14 mouse cellular contexts compared by ENCODE assay signal in the genomic region with DNA sequence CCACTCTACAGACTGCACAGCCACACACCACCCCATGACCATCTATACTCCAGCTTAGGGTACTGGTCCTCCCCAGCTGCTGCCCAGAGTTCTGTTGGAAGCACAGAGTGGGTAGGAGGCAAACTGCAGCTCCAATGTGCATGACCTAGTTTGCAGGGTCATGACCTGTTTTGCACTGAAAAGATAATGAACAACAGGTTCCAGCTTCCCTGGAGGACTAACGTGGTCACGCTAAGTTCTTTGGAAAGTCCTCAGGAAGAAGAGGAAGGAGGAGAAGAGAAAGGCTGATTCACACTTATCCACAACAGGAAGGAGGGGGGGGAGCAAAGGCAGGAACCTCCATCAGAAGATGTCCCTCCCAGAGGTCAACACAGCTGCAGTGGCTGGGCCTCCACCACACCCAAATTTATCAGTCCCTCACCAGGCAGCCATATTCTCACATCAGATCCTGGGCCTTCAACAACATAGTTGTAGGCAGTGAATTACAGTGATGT. TPM values are rescaled to one million over a fixed set of nuclear protein-coding genes. Genes with fewer than 3 reads are reported as not detected.
DNase-seq lines count a peak whose midpoint lies in the region; ATAC-seq and TF ChIP-seq lines count a peak whose summit lies in the region.
"Had no signal": no experiment of that assay in that cellular context is flagged by ENCODE, and none has a peak within 500 bp of the region (broad histone marks: within the 10 kb centered on the region; RNA-seq: fewer than 3 reads in every experiment).

No protein-coding gene starts in this region.

- no peaks in the 10 kb centered on the region for H3K9me3 ChIP-seq in lung, embryonic 14.5 days (ENCODE audit: low read depth, low read length)
- H3K9me3 ChIP-seq in heart, embryonic 10.5 days: no peaks in the 10 kb centered on the region
- no peaks in the 10 kb centered on the region for H3K9me3 ChIP-seq in liver, embryonic 16.5 days (replicated peaks; ENCODE audit: control insufficient read depth, low read length)
- H3K9me3 ChIP-seq: midbrain, embryonic 10.5 days; neural tube, embryonic 12.5 days had no signal

- H3K27ac ChIP-seq in cerebellum, adult 2 months (ENCODE audit: insufficient read depth, low read length): peak overlapping the region; percentile 7
- peak overlapping the region; percentile 38; the same call in 1 of the 2 replicates for H3K27ac ChIP-seq in lung, embryonic 14.5 days (ENCODE audit: low read depth)
- peak overlapping the region; percentile 48; the same call in 1 of the 2 replicates for H3K27ac ChIP-seq in heart, embryonic 10.5 days
- H3K27ac ChIP-seq in liver, embryonic 16.5 days (ENCODE audit: low read length): peak overlapping the region; percentile 97
- H3K27ac ChIP-seq: midbrain, embryonic 10.5 days; neural tube, embryonic 12.5 days had no signal

- TF ChIP-seq POLR2A in cerebellum, adult 2 months (IDR thresholded peaks at IDR 0.05; ENCODE audit: borderline replicate concordance, insufficient read depth, low read length): no peak
- TF ChIP-seq POLR2A in lung, adult 2 months (IDR thresholded peaks at IDR 0.05; ENCODE audit: borderline replicate concordance, extremely low read depth, low read depth, low read length): no peak

- no peak overlapping the region for H3K4me2 ChIP-seq in lung, embryonic 14.5 days
- peak overlapping the region; percentile 83 for H3K4me2 ChIP-seq in liver, embryonic 16.5 days (ENCODE audit: low read depth, low read length)
- H3K4me2 ChIP-seq: neural tube, embryonic 12.5 days had no signal

- no peak for TF ChIP-seq CTCF in cerebellum, adult 2 months (IDR thresholded peaks at IDR 0.05; ENCODE audit: borderline replicate concordance, insufficient read depth, low read depth, low read length)
- no peak for TF ChIP-seq CTCF in lung, embryonic 14.5 days (IDR thresholded peaks at IDR 0.05; ENCODE audit: low read depth)
- no peak for TF ChIP-seq CTCF in lung, adult 2 months (IDR thresholded peaks at IDR 0.05; ENCODE audit: insufficient read depth, low read length)

- H3K4me1 ChIP-seq in cerebellum, adult 2 months (ENCODE audit: control insufficient read depth, insufficient read depth, low read length): 0 out of 2 replicates have a peak, but pooled peaks cover 2% of the 10 kb centered on the region
- peaks cover 10% of the 10 kb centered on the region for H3K4me1 ChIP-seq in lung, embryonic 14.5 days (ENCODE audit: insufficient read depth)
- H3K4me1 ChIP-seq in lung, adult 2 months (ENCODE audit: control insufficient read depth, insufficient read depth, low read length): peaks cover 5% of the 10 kb centered on the region; the same call in 1 of the 2 replicates
- H3K4me1 ChIP-seq in heart, embryonic 10.5 days: peaks cover 52% of the 10 kb centered on the region
- peaks cover 53% of the 10 kb centered on the region for H3K4me1 ChIP-seq in liver, embryonic 16.5 days (ENCODE audit: control insufficient read depth, low read depth, low read length)

- H3K4me3 ChIP-seq in cerebellum, adult 2 months (replicated peaks; ENCODE audit: insufficient read depth, low read depth, low read length): no peak overlapping the region
- no peak overlapping the region for H3K4me3 ChIP-seq in lung, embryonic 14.5 days (ENCODE audit: low read depth, low read length)
- no peak overlapping the region for H3K4me3 ChIP-seq in lung, adult 2 months (replicated peaks; ENCODE audit: extremely low read depth, low read depth, low read length)
- H3K4me3 ChIP-seq in heart, embryonic 10.5 days: no peak overlapping the region
- peak overlapping the region; percentile 29 for H3K4me3 ChIP-seq in liver, embryonic 16.5 days (ENCODE audit: low read depth, low read length)
- H3K4me3 ChIP-seq: midbrain, embryonic 10.5 days; neural tube, embryonic 12.5 days had no signal

- peaks cover 56% of the 10 kb centered on the region for H3K36me3 ChIP-seq in lung, embryonic 14.5 days (ENCODE audit: insufficient read depth)
- peaks cover 49% of the 10 kb centered on the region for H3K36me3 ChIP-seq in heart, embryonic 10.5 days
- H3K36me3 ChIP-seq in liver, embryonic 16.5 days (ENCODE audit: control insufficient read depth, insufficient read depth): peaks cover 15% of the 10 kb centered on the region

- WGBS in cerebellum, adult 2 months: 69% methylated on average over 2 of the region's 2 CpGs
- 72% methylated on average over 2 of the region's 2 CpGs for WGBS in lung, embryonic 14.5 days
- 27% methylated on average over 2 of the region's 2 CpGs for WGBS in lung, adult 2 months
- 57% methylated on average over 2 of the region's 2 CpGs for WGBS in heart, embryonic 10.5 days
- WGBS in liver, embryonic 16.5 days (ENCODE audit: insufficient replicate concordance): 19% methylated on average over 2 of the region's 2 CpGs

- no peaks in the 10 kb centered on the region for H3K27me3 ChIP-seq in cerebellum, adult 2 months (ENCODE audit: control insufficient read depth, insufficient read depth, low read length)
- H3K27me3 ChIP-seq in lung, embryonic 14.5 days (ENCODE audit: insufficient read depth, low read length): no peaks in the 10 kb centered on the region
- H3K27me3 ChIP-seq in heart, embryonic 10.5 days (ENCODE audit: insufficient read depth, poor library complexity, severe bottlenecking): no peaks in the 10 kb centered on the region
- no peaks in the 10 kb centered on the region for H3K27me3 ChIP-seq in liver, embryonic 16.5 days (ENCODE audit: control insufficient read depth, insufficient read depth, low read depth, low read length)
- H3K27me3 ChIP-seq: neural tube, embryonic 12.5 days had no signal

- DNase-seq in cerebellum, adult 2 months: no peak
- no peak for DNase-seq in cerebellum, postnatal 25 days
- DNase-seq in lung, embryonic 14.5 days: no peak
- no peak for DNase-seq in lung, adult 2 months
- DNase-seq in heart, embryonic 10.5 days (ENCODE audit: low spot score): peak; percentile 85
- no peak for DNase-seq in adrenal gland, adult 2 months
- DNase-seq in Muller cell, postnatal 12 days (ENCODE audit: inconsistent ontology term): no peak

- no peak for ATAC-seq in lung, embryonic 14.5 days (ENCODE audit: insufficient read depth)
- peak; percentile 80 for ATAC-seq in liver, embryonic 16.5 days (ENCODE audit: low read depth)

- no peak overlapping the region for H3K9ac ChIP-seq in lung, embryonic 14.5 days
- H3K9ac ChIP-seq in liver, embryonic 16.5 days (ENCODE audit: low read depth, low read length): peak overlapping the region; percentile 62
- H3K9ac ChIP-seq: neural tube, embryonic 12.5 days had no signal

RNA-seq across cellular contexts. Expression of a gene that starts 3.5 kb away (rescaled TPM):
- polyA plus RNA-seq in cerebellum, adult 2 months (2012; rRNA removed): 26.7 and 28.0 TPM in 2 replicates
- 14.7 and 16.2 TPM in 2 replicates for polyA plus RNA-seq in lung, embryonic 14.5 days (2014; fragmentation: Nextera tagmentation; extraction: Ambion mirVana)
- 25.4 and 30.4 TPM in 2 replicates for polyA plus RNA-seq in lung, adult 2 months (2012; rRNA removed)
- polyA plus RNA-seq in heart, embryonic 10.5 days (2016; fragmentation: Nextera tagmentation; extraction: Ambion mirVana): 12.6 and 13.0 TPM in 2 replicates
- 9.6 and 10.3 TPM in 2 replicates for polyA plus RNA-seq in liver, embryonic 16.5 days (2015; fragmentation: Nextera tagmentation; extraction: Ambion mirVana)
- 10 to 100 TPM; 16.7 to 17.0 TPM for total RNA-seq in adrenal gland, adult 2 months (2021)
- 10.5 and 12.7 TPM in 2 replicates for polyA plus RNA-seq in adrenal gland, adult 2 months (2012; rRNA removed)

RNA-seq across cellular contexts. Expression of a gene that starts 12.8 kb away (rescaled TPM):
- polyA plus RNA-seq in cerebellum, adult 2 months (2012; rRNA removed): not detected in 2 replicates
- not detected in 2 replicates for polyA plus RNA-seq in lung, embryonic 14.5 days (2014; fragmentation: Nextera tagmentation; extraction: Ambion mirVana)
- polyA plus RNA-seq in lung, adult 2 months (2012; rRNA removed): not detected in 2 replicates
- not detected in 2 replicates for polyA plus RNA-seq in heart, embryonic 10.5 days (2016; fragmentation: Nextera tagmentation; extraction: Ambion mirVana)
- not detected in 2 replicates for polyA plus RNA-seq in liver, embryonic 16.5 days (2015; fragmentation: Nextera tagmentation; extraction: Ambion mirVana)
- not detected for total RNA-seq in adrenal gland, adult 2 months (2021)
- not detected in 2 replicates for polyA plus RNA-seq in adrenal gland, adult 2 months (2012; rRNA removed)
- total RNA-seq: adrenal gland, postnatal 14 days had no signal
- polyA plus RNA-seq: forebrain, embryonic 11.5 days; gonadal fat pad, adult 2 months; midbrain, embryonic 10.5 days; neural tube, embryonic 12.5 days; urinary bladder, adult 2 months had no signal

RNA-seq across cellular contexts. Expression of a gene that starts 29.3 kb away (rescaled TPM):
- polyA plus RNA-seq in cerebellum, adult 2 months (2012; rRNA removed): 3.7 and 4.9 TPM in 2 replicates
- polyA plus RNA-seq in lung, embryonic 14.5 days (2014; fragmentation: Nextera tagmentation; extraction: Ambion mirVana): 15.0 and 17.6 TPM in 2 replicates
- polyA plus RNA-seq in lung, adult 2 months (2012; rRNA removed): 8.5 and 8.8 TPM in 2 replicates
- polyA plus RNA-seq in heart, embryonic 10.5 days (2016; fragmentation: Nextera tagmentation; extraction: Ambion mirVana): 13.7 and 16.5 TPM in 2 replicates
- 5.7 and 5.9 TPM in 2 replicates for polyA plus RNA-seq in liver, embryonic 16.5 days (2015; fragmentation: Nextera tagmentation; extraction: Ambion mirVana)
- total RNA-seq in adrenal gland, adult 2 months (2021): 1 to 10 TPM; 7.9 to 8.2 TPM
- 6.6 and 6.7 TPM in 2 replicates for polyA plus RNA-seq in adrenal gland, adult 2 months (2012; rRNA removed)

RNA-seq across cellular contexts. Expression of a gene that starts 44.2 kb away (rescaled TPM):
- 1.4 and 1.8 TPM in 2 replicates for polyA plus RNA-seq in cerebellum, adult 2 months (2012; rRNA removed)
- polyA plus RNA-seq in lung, embryonic 14.5 days (2014; fragmentation: Nextera tagmentation; extraction: Ambion mirVana): 2.7 TPM in 2 replicates
- polyA plus RNA-seq in lung, adult 2 months (2012; rRNA removed): 71.8 and 74.8 TPM in 2 replicates
- 1.4 and 1.8 TPM in 2 replicates for polyA plus RNA-seq in heart, embryonic 10.5 days (2016; fragmentation: Nextera tagmentation; extraction: Ambion mirVana)
- 8.8 and 10.0 TPM in 2 replicates for polyA plus RNA-seq in liver, embryonic 16.5 days (2015; fragmentation: Nextera tagmentation; extraction: Ambion mirVana)
- total RNA-seq in adrenal gland, adult 2 months (2021): 10 to 100 TPM; 15.5 to 25.7 TPM
- 28.4 and 31.5 TPM in 2 replicates for polyA plus RNA-seq in adrenal gland, adult 2 months (2012; rRNA removed)

Comparison
In these comparisons a context has a peak if more than half of its experiments do, and no peak if none do; other contexts are left out.
1. H3K27ac ChIP-seq: peak in every context shown above with its lines; median percentile 97 in liver, embryonic 16.5 days; 48 in heart, embryonic 10.5 days; 38 in lung, embryonic 14.5 days; 7 in cerebellum, adult 2 months.